Mouse (Mus musculus): ENCODE measurements around the gene Git1.
"Not testable (repeated sequence)": the region's sequence is repeated elsewhere in the genome, so short reads cannot be mapped to it uniquely, and the experiment has no call there.

Git1 gene

GRCm38 (mm10) chr11:77520601-77521529 lies 27.5 kb downstream of the Git1 start:
- no peak for DNase-seq (ENCODE audit: low spot score in 2 of 2)

- no peak for DNase-seq (ENCODE audit: low spot score in 2 of 2)
Observed at GRCm38 (mm10) chr11:77525804-77526486, 32.6 kb downstream of the Git1 start.

- DNase-seq (ENCODE audit: low spot score in 2 of 2): not testable (repeated sequence)
Observed at GRCm38 (mm10) chr11:77528420-77528819, 35.1 kb downstream of the Git1 start.

GRCm38 (mm10) chr11:77529644-77530043 lies 36.3 kb downstream of the Git1 start:
- DNase-seq (ENCODE audit: low spot score in 2 of 2): no peak

GRCm38 (mm10) chr11:77530862-77531261 lies 37.5 kb downstream of the Git1 start:
- DNase-seq (ENCODE audit: low spot score in 2 of 2): no peak

GRCm38 (mm10) chr11:77532202-77532846 lies 39.0 kb downstream of the Git1 start:
- no peak for DNase-seq (ENCODE audit: low spot score in 2 of 2)

GRCm38 (mm10) chr11:77545261-77545660 lies 51.9 kb downstream of the Git1 start:
- DNase-seq (ENCODE audit: low spot score in 2 of 2): no peak
